Mouse (Mus musculus): Measurements from ENCODE around the gene Hdac7.
A peak's percentile ranks its signal among the peaks of the same experiment; 100 is the strongest.

Hdac7 gene

GRCm38 (mm10) chr15:97815254-97815653, 29.0 kb downstream of the Hdac7 start:
- DNase-seq (ENCODE audit: low read depth, low spot score): no peak

GRCm38 (mm10) chr15:97814703-97815102, 29.6 kb downstream of the Hdac7 start:
- peak; percentile 48 for DNase-seq (ENCODE audit: low read depth, low spot score)

- DNase-seq (ENCODE audit: low read depth, low spot score): peak; percentile 89
These were observed 30.7 kb downstream of the Hdac7 start for GRCm38 (mm10) chr15:97813452-97814204.

GRCm38 (mm10) chr15:97812875-97813274, 31.4 kb downstream of the Hdac7 start:
- peak; percentile 69 for DNase-seq (ENCODE audit: low read depth, low spot score)

GRCm38 (mm10) chr15:97812126-97812525, 32.2 kb downstream of the Hdac7 start:
- peak; percentile 97 for DNase-seq (ENCODE audit: low read depth, low spot score)

- DNase-seq (ENCODE audit: low read depth, low spot score): no peak
These were observed 33.0 kb downstream of the Hdac7 start for GRCm38 (mm10) chr15:97811307-97811706.

- no peak for DNase-seq (ENCODE audit: low read depth, low spot score)
These were observed 33.9 kb downstream of the Hdac7 start for GRCm38 (mm10) chr15:97810399-97810798.

GRCm38 (mm10) chr15:97809942-97810341, 34.4 kb downstream of the Hdac7 start:
- DNase-seq (ENCODE audit: low read depth, low spot score): peak; percentile 66

GRCm38 (mm10) chr15:97809206-97809605, 35.1 kb downstream of the Hdac7 start:
- no peak for DNase-seq (ENCODE audit: low read depth, low spot score)

GRCm38 (mm10) chr15:97808532-97808931, 35.8 kb downstream of the Hdac7 start:
- no peak for DNase-seq (ENCODE audit: low read depth, low spot score)

GRCm38 (mm10) chr15:97807867-97808266, 36.4 kb downstream of the Hdac7 start:
- no peak for DNase-seq (ENCODE audit: low read depth, low spot score)

GRCm38 (mm10) chr15:97802575-97802974, 41.7 kb downstream of the Hdac7 start:
- DNase-seq (ENCODE audit: low read depth, low spot score): peak; percentile 62

- DNase-seq (ENCODE audit: low read depth, low spot score): no peak
These were observed 42.5 kb downstream of the Hdac7 start for GRCm38 (mm10) chr15:97801811-97802210.

- no peak for DNase-seq (ENCODE audit: low read depth, low spot score)
These were observed 43.4 kb downstream of the Hdac7 start for GRCm38 (mm10) chr15:97800853-97801252.

- DNase-seq (ENCODE audit: low read depth, low spot score): no peak
These were observed 44.9 kb downstream of the Hdac7 start for GRCm38 (mm10) chr15:97799446-97799845.

- DNase-seq (ENCODE audit: low read depth, low spot score): peak; percentile 64
These were observed 46.2 kb downstream of the Hdac7 start for GRCm38 (mm10) chr15:97798134-97798533.

GRCm38 (mm10) chr15:97796674-97797310, 47.5 kb downstream of the Hdac7 start:
- DNase-seq (ENCODE audit: low read depth, low spot score): no peak

- no peak for DNase-seq (ENCODE audit: low read depth, low spot score)
These were observed 48.6 kb downstream of the Hdac7 start for GRCm38 (mm10) chr15:97795559-97796235.

- no peak for DNase-seq (ENCODE audit: low read depth, low spot score)
These were observed 50.0 kb downstream of the Hdac7 start for GRCm38 (mm10) chr15:97794268-97794667.

- no peak for DNase-seq (ENCODE audit: low read depth, low spot score)
These were observed 50.7 kb downstream of the Hdac7 start for GRCm38 (mm10) chr15:97793386-97794153.

- DNase-seq (ENCODE audit: low read depth, low spot score): peak; percentile 27
These were observed 53.1 kb downstream of the Hdac7 start for GRCm38 (mm10) chr15:97791126-97791700.
